Mouse (Mus musculus): ENCODE measurements around the gene Rapgef4. TPM values are rescaled to one million over a fixed set of nuclear protein-coding genes. Genes with fewer than 3 reads are reported as not detected.

Rapgef4 gene
- polyA plus RNA-seq, 1 experiment from 2014 or later, result 3.6 TPM

GRCm38 (mm10) chr2:72095002-72095401, 114.0 kb downstream of the Rapgef4 start:
- DNase-seq (ENCODE audit: low spot score), result no peak
- Histone ChIP-seq H3K27ac (ENCODE audit: low read depth) (peak overlapping the region; percentile 25; the same call in 1 of the 2 replicates), H3K4me2 (ENCODE audit: low read length) (no peak overlapping the region), H3K36me3 (ENCODE audit: control insufficient read depth, insufficient read depth, low read length) (no peaks in the 10 kb centered on the region), H3K9ac (ENCODE audit: low read length) (no peak overlapping the region), H3K4me1 (replicated peaks; ENCODE audit: control insufficient read depth, insufficient read depth, low read length) (peaks cover 12% of the 10 kb centered on the region), H3K9me3 (ENCODE audit: control insufficient read depth, low read length) (no peaks in the 10 kb centered on the region), H3K27me3 (replicated peaks; ENCODE audit: control insufficient read depth, insufficient read depth, low read length) (no peaks in the 10 kb centered on the region), H3K4me3 (ENCODE audit: low read depth, low read length) (no peak overlapping the region)
- no peak for ATAC-seq (replicated peaks; ENCODE audit: low FRiP score, low TSS enrichment, low read depth)
- 58% methylated on average over 6 of the region's 6 CpGs for WGBS

GRCm38 (mm10) chr2:72096345-72096744, 115.3 kb downstream of the Rapgef4 start:
- ATAC-seq (replicated peaks; ENCODE audit: low FRiP score, low TSS enrichment, low read depth) (no peak), DNase-seq (ENCODE audit: low spot score) (no peak)
- Histone ChIP-seq H3K36me3 (ENCODE audit: control insufficient read depth, insufficient read depth, low read length) (no peaks in the 10 kb centered on the region), H3K9ac (ENCODE audit: low read length) (no peak overlapping the region), H3K4me3 (ENCODE audit: low read depth, low read length) (no peak overlapping the region), H3K27me3 (replicated peaks; ENCODE audit: control insufficient read depth, insufficient read depth, low read length) (no peaks in the 10 kb centered on the region), H3K4me2 (ENCODE audit: low read length) (no peak overlapping the region), H3K4me1 (replicated peaks; ENCODE audit: control insufficient read depth, insufficient read depth, low read length) (peaks cover 12% of the 10 kb centered on the region), H3K9me3 (ENCODE audit: control insufficient read depth, low read length) (no peaks in the 10 kb centered on the region), H3K27ac (ENCODE audit: low read depth) (no peak overlapping the region)
- WGBS, result 55% methylated on average over 3 of the region's 3 CpGs

DNA sequence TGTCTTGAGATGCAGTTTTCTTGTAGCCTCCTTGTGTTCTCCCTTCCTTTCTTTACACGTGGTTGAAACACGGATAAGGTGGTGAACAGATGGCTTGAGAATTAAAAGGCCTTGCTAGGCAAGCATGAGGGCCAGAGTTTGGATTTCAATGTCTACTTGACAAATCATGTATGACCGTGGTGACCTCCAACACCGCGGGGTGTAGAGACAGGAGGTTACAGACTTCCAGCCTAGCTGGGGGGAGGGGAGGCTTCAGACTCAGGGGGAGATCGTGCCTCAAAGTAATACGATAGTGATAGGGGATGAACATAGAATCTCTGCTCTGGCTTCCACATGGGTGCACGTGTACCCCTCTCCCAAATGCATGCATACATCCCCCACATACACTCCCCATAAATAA, 117.3 kb downstream of the Rapgef4 start:
- no peaks in the 10 kb centered on the region for H3K27me3 ChIP-seq (replicated peaks; ENCODE audit: control insufficient read depth, insufficient read depth, low read length)
- no peaks in the 10 kb centered on the region for H3K9me3 ChIP-seq (ENCODE audit: control insufficient read depth, low read length)
- ATAC-seq (replicated peaks; ENCODE audit: low FRiP score, low TSS enrichment, low read depth) (no peak), DNase-seq (ENCODE audit: low spot score) (no peak)
- H3K9ac ChIP-seq (ENCODE audit: low read length), result no peak overlapping the region
- no peak overlapping the region for H3K4me2 ChIP-seq (ENCODE audit: low read length)
- no peaks in the 10 kb centered on the region for H3K36me3 ChIP-seq (ENCODE audit: control insufficient read depth, insufficient read depth, low read length)
- H3K4me1 ChIP-seq (replicated peaks; ENCODE audit: control insufficient read depth, insufficient read depth, low read length), result peaks cover 4% of the 10 kb centered on the region; the same call in 1 of the 2 replicates
- no peak overlapping the region for H3K27ac ChIP-seq (ENCODE audit: low read depth)
- WGBS, result 88% methylated on average over 8 of the region's 8 CpGs
- no peak overlapping the region for H3K4me3 ChIP-seq (ENCODE audit: low read depth, low read length)

- no peaks in the 10 kb centered on the region for H3K27me3 ChIP-seq (replicated peaks; ENCODE audit: control insufficient read depth, insufficient read depth, low read length)
- ATAC-seq (replicated peaks; ENCODE audit: low FRiP score, low TSS enrichment, low read depth) (no peak), DNase-seq (ENCODE audit: low spot score) (no peak)
- no peak overlapping the region for H3K9ac ChIP-seq (ENCODE audit: low read length)
- no peaks in the 10 kb centered on the region for H3K9me3 ChIP-seq (ENCODE audit: control insufficient read depth, low read length)
- no peak overlapping the region for H3K4me3 ChIP-seq (ENCODE audit: low read depth, low read length)
- no peaks in the 10 kb centered on the region for H3K4me1 ChIP-seq (replicated peaks; ENCODE audit: control insufficient read depth, insufficient read depth, low read length)
- WGBS, result 72% methylated on average over 8 of the region's 8 CpGs
- no peak overlapping the region for H3K27ac ChIP-seq (ENCODE audit: low read depth)
- no peaks in the 10 kb centered on the region for H3K36me3 ChIP-seq (ENCODE audit: control insufficient read depth, insufficient read depth, low read length)
- no peak overlapping the region for H3K4me2 ChIP-seq (ENCODE audit: low read length)
Measured at GRCm38 (mm10) chr2:72104604-72105003, 123.6 kb downstream of the Rapgef4 start.

GRCm38 (mm10) chr2:72107525-72108180, 126.6 kb downstream of the Rapgef4 start:
- Histone ChIP-seq H3K4me2 (ENCODE audit: low read length) (no peak overlapping the region), H3K9me3 (ENCODE audit: control insufficient read depth, low read length) (no peaks in the 10 kb centered on the region), H3K9ac (ENCODE audit: low read length) (no peak overlapping the region), H3K36me3 (ENCODE audit: control insufficient read depth, insufficient read depth, low read length) (no peaks in the 10 kb centered on the region), H3K27me3 (replicated peaks; ENCODE audit: control insufficient read depth, insufficient read depth, low read length) (no peaks in the 10 kb centered on the region), H3K27ac (ENCODE audit: low read depth) (no peak overlapping the region), H3K4me1 (replicated peaks; ENCODE audit: control insufficient read depth, insufficient read depth, low read length) (no peaks in the 10 kb centered on the region), H3K4me3 (ENCODE audit: low read depth, low read length) (no peak overlapping the region)
- DNase-seq (ENCODE audit: low spot score) (no peak), ATAC-seq (replicated peaks; ENCODE audit: low FRiP score, low TSS enrichment, low read depth) (no peak)
- WGBS, result 64% methylated on average over 12 of the region's 12 CpGs

- Histone ChIP-seq H3K4me3 (ENCODE audit: low read depth, low read length) (no peak overlapping the region), H3K4me2 (ENCODE audit: low read length) (no peak overlapping the region), H3K27ac (ENCODE audit: low read depth) (no peak overlapping the region), H3K36me3 (ENCODE audit: control insufficient read depth, insufficient read depth, low read length) (no peaks in the 10 kb centered on the region), H3K9me3 (ENCODE audit: control insufficient read depth, low read length) (no peaks in the 10 kb centered on the region), H3K4me1 (replicated peaks; ENCODE audit: control insufficient read depth, insufficient read depth, low read length) (peaks cover 2% of the 10 kb centered on the region; the same call in 1 of the 2 replicates), H3K27me3 (replicated peaks; ENCODE audit: control insufficient read depth, insufficient read depth, low read length) (no peaks in the 10 kb centered on the region), H3K9ac (ENCODE audit: low read length) (no peak overlapping the region)
- 65% methylated on average over 4 of the region's 4 CpGs for WGBS
- no peak for ATAC-seq (replicated peaks; ENCODE audit: low FRiP score, low TSS enrichment, low read depth)
- DNase-seq (ENCODE audit: low spot score), result no peak
Measured at GRCm38 (mm10) chr2:72108448-72109312, 127.6 kb downstream of the Rapgef4 start.

DNA sequence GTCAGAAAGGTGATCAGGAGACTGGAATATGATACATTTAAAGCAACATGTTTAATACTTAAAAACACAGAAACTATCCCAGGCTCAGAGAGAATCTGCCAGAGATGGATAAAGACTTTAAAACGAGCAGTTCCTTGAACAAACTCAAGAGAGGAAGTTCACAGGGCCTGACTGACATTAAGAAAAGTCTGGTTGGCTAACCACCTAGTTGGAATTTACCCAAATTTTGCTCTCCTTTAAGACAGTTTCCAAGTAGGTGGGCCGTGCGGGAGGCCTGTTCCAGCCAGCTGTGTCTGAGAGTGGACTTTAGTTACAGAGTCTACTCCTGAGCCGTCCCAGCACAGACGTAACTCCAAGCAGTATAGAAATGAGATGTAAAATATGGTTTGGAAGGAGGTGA, 129.4 kb downstream of the Rapgef4 start:
- no peak overlapping the region for H3K27ac ChIP-seq (ENCODE audit: low read depth)
- no peak overlapping the region for H3K9ac ChIP-seq (ENCODE audit: low read length)
- H3K9me3 ChIP-seq (ENCODE audit: control insufficient read depth, low read length), result no peaks in the 10 kb centered on the region
- peaks cover 11% of the 10 kb centered on the region; the same call in 1 of the 2 replicates for H3K4me1 ChIP-seq (replicated peaks; ENCODE audit: control insufficient read depth, insufficient read depth, low read length)
- WGBS, result 78% methylated on average over 5 of the region's 5 CpGs
- ATAC-seq (replicated peaks; ENCODE audit: low FRiP score, low TSS enrichment, low read depth), result no peak
- no peaks in the 10 kb centered on the region for H3K27me3 ChIP-seq (replicated peaks; ENCODE audit: control insufficient read depth, insufficient read depth, low read length)
- no peak overlapping the region for H3K4me2 ChIP-seq (ENCODE audit: low read length)
- no peak for DNase-seq (ENCODE audit: low spot score)
- H3K4me3 ChIP-seq (ENCODE audit: low read depth, low read length), result no peak overlapping the region
- no peaks in the 10 kb centered on the region for H3K36me3 ChIP-seq (ENCODE audit: control insufficient read depth, insufficient read depth, low read length)

DNA sequence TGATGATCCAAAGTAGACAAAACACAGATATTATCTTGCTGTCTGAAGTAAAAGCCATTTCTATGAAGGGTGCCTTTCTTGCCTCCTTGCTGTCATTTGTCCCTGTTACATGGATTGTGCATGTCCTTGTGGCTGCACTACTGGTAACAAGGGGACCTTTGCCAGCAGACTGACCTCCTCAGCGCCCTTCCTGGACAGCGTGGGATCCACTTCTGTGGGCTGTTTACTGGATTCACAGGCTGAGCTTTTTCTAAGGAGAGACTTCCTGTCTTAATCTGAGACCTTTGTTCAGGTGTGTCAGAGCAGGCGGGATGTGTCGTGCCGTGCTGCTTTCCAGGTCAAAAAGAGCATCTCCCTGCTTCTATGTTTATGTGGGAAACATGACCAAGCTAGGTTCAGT, 132.7 kb downstream of the Rapgef4 start:
- DNase-seq (ENCODE audit: low spot score), result no peak
- Histone ChIP-seq H3K4me3 (ENCODE audit: low read depth, low read length) (no peak overlapping the region), H3K27ac (ENCODE audit: low read depth) (peak overlapping the region; percentile 70), H3K9me3 (ENCODE audit: control insufficient read depth, low read length) (no peaks in the 10 kb centered on the region), H3K9ac (ENCODE audit: low read length) (no peak overlapping the region), H3K36me3 (ENCODE audit: control insufficient read depth, insufficient read depth, low read length) (no peaks in the 10 kb centered on the region), H3K4me1 (replicated peaks; ENCODE audit: control insufficient read depth, insufficient read depth, low read length) (peaks cover 21% of the 10 kb centered on the region; the same call in 1 of the 2 replicates), H3K27me3 (replicated peaks; ENCODE audit: control insufficient read depth, insufficient read depth, low read length) (no peaks in the 10 kb centered on the region), H3K4me2 (ENCODE audit: low read length) (no peak overlapping the region)
- ATAC-seq (replicated peaks; ENCODE audit: low FRiP score, low TSS enrichment, low read depth), result no peak
- WGBS, result 52% methylated on average over 5 of the region's 5 CpGs
